Mouse (Mus musculus) C3H10T1/2 (cell line): Measurements from ENCODE around the gene Ptcd3. TPM values are rescaled to one million over a fixed set of nuclear protein-coding genes. Genes with fewer than 3 reads are reported as not detected.

ENCODE experiments used
- polyA plus RNA-seq, 2 experiments: library from polyadenylated mRNA; unstranded; fragments of >200 nt; fragmentation: generic; extraction: Trizol; gene quantifications; one replicate each; pipeline ENCODE4 v1.2.1; 2012; ENCODE audit warnings: missing spikeins in 2 of 2

Ptcd3 gene
- 10 to 100 TPM in 1 of 2 experiments, 1 to 10 TPM in 1; 2.0 to 13.3 TPM for polyA plus RNA-seq

GRCm38 (mm10) chr6:71908481-71909381 is at the start of gene Ptcd3, which contains the start of gene Polr1a:
Ptcd3 (minus strand) TSS chr6:71908750.
Polr1a (plus strand) TSS chr6:71909053.

DNA sequence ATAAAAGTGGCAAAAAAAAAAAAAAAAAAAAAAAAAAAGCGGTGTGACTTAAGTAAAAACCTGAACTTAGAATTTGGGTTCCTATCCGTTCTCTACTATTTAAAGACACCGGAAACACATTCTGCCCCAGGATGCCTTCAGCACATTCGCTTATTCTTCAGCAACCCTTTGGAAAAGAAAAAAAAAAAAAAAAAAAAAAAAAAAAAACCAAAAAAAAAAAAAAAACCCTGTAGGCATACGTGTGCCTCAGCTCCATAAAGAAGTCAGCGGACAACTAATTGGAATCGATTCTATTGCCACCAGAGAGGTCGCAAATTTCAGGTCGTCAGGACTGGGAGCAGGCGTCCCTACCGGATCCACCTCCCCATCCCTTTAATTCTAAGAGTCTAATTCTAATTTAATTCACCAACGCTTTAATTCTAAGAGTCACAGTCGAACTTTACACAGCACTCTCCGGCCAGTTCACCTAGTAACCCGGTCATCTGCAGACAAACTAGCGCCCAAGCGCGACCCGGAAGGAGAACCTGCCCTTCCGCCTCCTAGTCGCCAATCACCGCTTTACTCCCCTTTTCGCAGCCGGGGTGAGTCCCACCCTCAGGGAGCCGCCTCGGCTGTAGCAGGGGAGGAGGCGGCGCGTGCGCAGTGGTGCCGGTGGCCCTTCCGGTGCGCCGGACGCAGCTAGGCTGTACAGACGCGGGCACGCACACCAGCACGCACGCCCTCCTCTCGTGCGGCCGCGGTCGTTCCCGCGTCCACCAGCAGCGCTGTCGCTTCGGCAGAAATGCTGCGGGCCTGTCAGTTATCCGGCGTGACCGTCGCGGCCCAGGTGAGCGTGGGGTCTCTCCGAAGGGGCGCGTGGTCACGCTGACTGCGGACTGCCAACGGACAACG is 77.6 kb downstream of the Ptcd3 start, which contains the start of gene Immt:
Immt (plus strand) TSS at position 642 of the 891 bp plus-strand sequence.

Other genes with a start within 250 kb of the Ptcd3 start
- gene Reep1, start 201.2 kb downstream of the Ptcd3 start, polyA plus RNA-seq, result under 1 TPM; 0.02 to 0.28 TPM
- 10 to 100 TPM; 14.2 to 14.3 TPM for gene Mrpl35, start 81.8 kb downstream of the Ptcd3 start, polyA plus RNA-seq
- gene Immt, start 77.4 kb downstream of the Ptcd3 start, polyA plus RNA-seq, result 10 to 100 TPM; 33.7 to 76.9 TPM
- 10 to 100 TPM in 1 of 2 experiments, 1 to 10 TPM in 1; 9.9 to 17.0 TPM for gene Polr1a, start 303 bp upstream of the Ptcd3 start, polyA plus RNA-seq
- 10 to 100 TPM in 1 of 2 experiments, 1 to 10 TPM in 1; 4.4 to 34.1 TPM for gene St3gal5, start 188.8 kb upstream of the Ptcd3 start, polyA plus RNA-seq